Mouse (Mus musculus) intestine, embryonic 14.5 days (tissue): ENCODE measurements around the gene Mrvi1. TPM values are rescaled to one million over a fixed set of nuclear protein-coding genes. Genes with fewer than 3 reads are reported as not detected.

Source experiments
- polyA plus RNA-seq: library from polyadenylated mRNA; unstranded; fragments of >200 nt; fragmentation: Nextera tagmentation; extraction: Ambion mirVana; gene quantifications from 2 replicates; pipeline ENCODE4 v1.2.1, GENCODE M21; 2014

Gene Mrvi1
- polyA plus RNA-seq, 1 experiment from 2014 or later = 33.1 TPM

Other genes starting within 250 kb of the Mrvi1 start
- 1.3 and 1.9 TPM in 2 replicates for gene Ampd3, start 214.3 kb downstream of the Mrvi1 start, polyA plus RNA-seq
- 40.8 and 41.2 TPM in 2 replicates for gene Rnf141, start 138.0 kb downstream of the Mrvi1 start, polyA plus RNA-seq
- gene Lyve1, start 119.2 kb downstream of the Mrvi1 start, polyA plus RNA-seq = 7.8 and 10.3 TPM in 2 replicates
- gene Ctr9, start 46.5 kb upstream of the Mrvi1 start, polyA plus RNA-seq = 54.0 and 61.2 TPM in 2 replicates
- gene Eif4g2, start 100.6 kb upstream of the Mrvi1 start, polyA plus RNA-seq = 833 and 948 TPM in 2 replicates